ENCODE assay signal across 28 mouse cellular contexts in the genomic region with DNA sequence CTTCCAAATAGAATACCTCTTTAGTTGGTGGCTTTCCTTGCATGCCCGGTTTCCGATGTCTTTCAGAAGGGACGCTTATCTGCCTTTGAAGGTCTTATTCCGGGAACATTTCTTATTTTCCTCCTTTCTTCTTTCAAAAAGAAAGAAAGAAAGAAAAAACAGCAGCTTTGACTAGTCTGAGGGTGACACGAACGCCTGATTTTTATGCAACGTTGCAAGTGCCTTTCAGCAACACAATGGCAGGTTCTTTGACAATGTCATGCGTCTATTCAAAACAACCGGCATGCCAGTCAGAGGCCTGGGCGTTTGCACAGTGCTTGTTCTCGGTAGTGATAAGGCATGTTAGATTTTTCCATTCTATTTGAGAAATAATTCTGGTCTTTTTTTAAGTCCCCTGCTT. TPM values are rescaled to one million over a fixed set of nuclear protein-coding genes. Genes with fewer than 3 reads are reported as not detected.
DNase-seq lines count a peak whose midpoint lies in the region; ATAC-seq and TF ChIP-seq lines count a peak whose summit lies in the region.
"Had no signal": no experiment of that assay in that cellular context is flagged by ENCODE, and none has a peak within 500 bp of the region (broad histone marks: within the 10 kb centered on the region; RNA-seq: fewer than 3 reads in every experiment).

No protein-coding gene starts in this region.

- no peaks in the 10 kb centered on the region for H3K9me3 ChIP-seq in forebrain, embryonic 11.5 days (ENCODE audit: control insufficient read depth, low read length)
- no peaks in the 10 kb centered on the region for H3K9me3 ChIP-seq in forebrain, embryonic 10.5 days
- H3K9me3 ChIP-seq in midbrain, embryonic 11.5 days (ENCODE audit: control insufficient read depth, low read length): no peaks in the 10 kb centered on the region
- H3K9me3 ChIP-seq in midbrain, postnatal 0 days (ENCODE audit: low read length): no peaks in the 10 kb centered on the region
- no peaks in the 10 kb centered on the region for H3K9me3 ChIP-seq in forebrain, embryonic 16.5 days (ENCODE audit: control insufficient read depth, low read length)
- H3K9me3 ChIP-seq: embryonic facial prominence, embryonic 12.5 days; heart, embryonic 10.5 days; hindbrain, embryonic 13.5 days had no signal

- no peak for DNase-seq in forebrain, embryonic 11.5 days (ENCODE audit: low spot score)
- no peak for DNase-seq in forebrain, embryonic 10.5 days (ENCODE audit: extremely low spot score, low spot score)
- peak; percentile 89 for DNase-seq in midbrain, embryonic 11.5 days (ENCODE audit: low spot score, missing footprints)
- DNase-seq in midbrain, postnatal 0 days (ENCODE audit: low spot score): no peak
- peak; percentile 57 for DNase-seq in ZHBTc4 (ENCODE audit: low read depth, low spot score)
- DNase-seq in kidney, adult 18-20 months: no peak
- DNase-seq in kidney, postnatal 10 days: no peak
- DNase-seq: adrenal gland, adult 2 months; adrenal gland, postnatal 36 days; B cell, adult 2 months; cerebellum, adult 11 months; cerebellum, adult 8-10 months; cerebellum, postnatal 14 days; gastrocnemius, postnatal 36 days; heart, adult 18-20 months; heart, postnatal 14 days had no signal

- 23% methylated on average over 11 of the region's 11 CpGs for WGBS in forebrain, embryonic 11.5 days
- WGBS in forebrain, embryonic 10.5 days: 39% methylated on average over 11 of the region's 11 CpGs
- WGBS in midbrain, embryonic 11.5 days: 16% methylated on average over 11 of the region's 11 CpGs
- 26% methylated on average over 11 of the region's 11 CpGs for WGBS in midbrain, postnatal 0 days
- WGBS in forebrain, embryonic 16.5 days: 12% methylated on average over 11 of the region's 11 CpGs

- no peaks in the 10 kb centered on the region for H3K27me3 ChIP-seq in forebrain, embryonic 11.5 days (ENCODE audit: control insufficient read depth, insufficient read depth, low read length)
- H3K27me3 ChIP-seq in forebrain, embryonic 10.5 days (ENCODE audit: poor library complexity, severe bottlenecking): peaks cover 17% of the 10 kb centered on the region
- H3K27me3 ChIP-seq in midbrain, embryonic 11.5 days (ENCODE audit: control insufficient read depth, insufficient read depth, low read length): no peaks in the 10 kb centered on the region
- H3K27me3 ChIP-seq in midbrain, postnatal 0 days (ENCODE audit: insufficient read depth, low read length): no peaks in the 10 kb centered on the region
- no peaks in the 10 kb centered on the region for H3K27me3 ChIP-seq in forebrain, embryonic 16.5 days (replicated peaks; ENCODE audit: control insufficient read depth, insufficient read depth, low read length)
- H3K27me3 ChIP-seq: embryonic facial prominence, embryonic 12.5 days had no signal

- peaks cover 7% of the 10 kb centered on the region; the same call in 1 of the 2 replicates for H3K4me1 ChIP-seq in forebrain, embryonic 11.5 days (replicated peaks; ENCODE audit: control insufficient read depth, insufficient read depth, low read length)
- peaks cover 17% of the 10 kb centered on the region for H3K4me1 ChIP-seq in forebrain, embryonic 10.5 days
- peaks cover 4% of the 10 kb centered on the region; the same call in 1 of the 2 replicates for H3K4me1 ChIP-seq in midbrain, embryonic 11.5 days (ENCODE audit: control insufficient read depth, insufficient read depth, low read length)
- no peaks in the 10 kb centered on the region for H3K4me1 ChIP-seq in midbrain, postnatal 0 days (ENCODE audit: insufficient read depth, low read length)
- peaks cover 2% of the 10 kb centered on the region; the same call in 1 of the 2 replicates for H3K4me1 ChIP-seq in forebrain, embryonic 16.5 days (replicated peaks; ENCODE audit: control insufficient read depth, insufficient read depth, low read length)
- H3K4me1 ChIP-seq: embryonic facial prominence, embryonic 12.5 days; heart, embryonic 10.5 days had no signal

- H3K36me3 ChIP-seq in forebrain, embryonic 11.5 days (ENCODE audit: control insufficient read depth, insufficient read depth, low read length): no peaks in the 10 kb centered on the region
- H3K36me3 ChIP-seq in forebrain, embryonic 10.5 days (replicated peaks): no peaks in the 10 kb centered on the region
- H3K36me3 ChIP-seq in midbrain, embryonic 11.5 days (ENCODE audit: control insufficient read depth, insufficient read depth, low read length): no peaks in the 10 kb centered on the region
- no peaks in the 10 kb centered on the region for H3K36me3 ChIP-seq in midbrain, postnatal 0 days (ENCODE audit: insufficient read depth, low read length)
- H3K36me3 ChIP-seq in forebrain, embryonic 16.5 days (ENCODE audit: control insufficient read depth, insufficient read depth): no peaks in the 10 kb centered on the region
- H3K36me3 ChIP-seq: embryonic facial prominence, embryonic 12.5 days; heart, embryonic 10.5 days; hindbrain, embryonic 13.5 days had no signal

- H3K4me3 ChIP-seq in forebrain, embryonic 11.5 days (ENCODE audit: low read depth, low read length): no peak overlapping the region
- no peak overlapping the region for H3K4me3 ChIP-seq in forebrain, embryonic 10.5 days
- no peak overlapping the region for H3K4me3 ChIP-seq in midbrain, embryonic 11.5 days (ENCODE audit: low read depth, low read length)
- H3K4me3 ChIP-seq in midbrain, postnatal 0 days (ENCODE audit: low read depth, low read length): no peak overlapping the region
- H3K4me3 ChIP-seq in forebrain, embryonic 16.5 days (replicated peaks; ENCODE audit: low read length): no peak overlapping the region
- H3K4me3 ChIP-seq: embryonic facial prominence, embryonic 12.5 days; heart, embryonic 10.5 days; hindbrain, embryonic 13.5 days had no signal

- H3K4me2 ChIP-seq in forebrain, embryonic 11.5 days (ENCODE audit: low read depth, low read length, severe bottlenecking): peak overlapping the region; percentile 21; the same call in 1 of the 2 replicates
- no peak overlapping the region; the same call in 1 of the 2 replicates for H3K4me2 ChIP-seq in midbrain, embryonic 11.5 days
- H3K4me2 ChIP-seq in midbrain, postnatal 0 days (ENCODE audit: low read depth, low read length, poor library complexity, severe bottlenecking): no peak overlapping the region
- no peak overlapping the region for H3K4me2 ChIP-seq in forebrain, embryonic 16.5 days (ENCODE audit: low read length)
- H3K4me2 ChIP-seq: embryonic facial prominence, embryonic 12.5 days; hindbrain, embryonic 13.5 days had no signal

- no peak overlapping the region for H3K9ac ChIP-seq in forebrain, embryonic 11.5 days (ENCODE audit: low read length)
- H3K9ac ChIP-seq in midbrain, embryonic 11.5 days (ENCODE audit: low read length): no peak overlapping the region
- H3K9ac ChIP-seq in midbrain, postnatal 0 days (replicated peaks; ENCODE audit: low read length, poor library complexity, severe bottlenecking): no peak overlapping the region
- H3K9ac ChIP-seq in forebrain, embryonic 16.5 days (replicated peaks; ENCODE audit: low read depth, low read length): no peak overlapping the region
- H3K9ac ChIP-seq: embryonic facial prominence, embryonic 12.5 days; hindbrain, embryonic 13.5 days had no signal

- no peak overlapping the region for H3K27ac ChIP-seq in forebrain, embryonic 11.5 days (ENCODE audit: low read depth, low read length)
- H3K27ac ChIP-seq in forebrain, embryonic 10.5 days: no peak overlapping the region
- no peak overlapping the region for H3K27ac ChIP-seq in midbrain, embryonic 11.5 days (ENCODE audit: low read depth, low read length)
- no peak overlapping the region for H3K27ac ChIP-seq in midbrain, postnatal 0 days (ENCODE audit: low read depth, low read length)
- no peak overlapping the region for H3K27ac ChIP-seq in forebrain, embryonic 16.5 days (ENCODE audit: low read length)
- H3K27ac ChIP-seq: embryonic facial prominence, embryonic 12.5 days; heart, embryonic 10.5 days; hindbrain, embryonic 13.5 days; hindbrain, postnatal 0 days had no signal

- TF ChIP-seq CTCF in midbrain, postnatal 0 days (IDR thresholded peaks at IDR 0.05): no peak

- no peak for ATAC-seq in forebrain, embryonic 11.5 days (replicated peaks; ENCODE audit: low FRiP score)
- ATAC-seq in midbrain, embryonic 11.5 days (ENCODE audit: low FRiP score): no peak
- ATAC-seq in midbrain, postnatal 0 days (ENCODE audit: low FRiP score): no peak
- 0 out of 2 replicates have a peak, but pooled peaks have one; percentile 55 for ATAC-seq in forebrain, embryonic 16.5 days
- ATAC-seq: CD4-positive, CD25-positive, alpha-beta regulatory T cell, adult 4 months; hindbrain, postnatal 0 days had no signal

RNA-seq across cellular contexts. Expression of a gene that starts 19.7 kb away (rescaled TPM):
- not detected in 2 replicates for polyA plus RNA-seq in forebrain, embryonic 11.5 days (2014; fragmentation: Nextera tagmentation; extraction: Ambion mirVana)
- polyA plus RNA-seq in forebrain, embryonic 10.5 days (2016; fragmentation: Nextera tagmentation; extraction: Ambion mirVana): not detected in 2 replicates
- not detected in 2 replicates for polyA plus RNA-seq in midbrain, embryonic 11.5 days (2014; fragmentation: Nextera tagmentation; extraction: Ambion mirVana)
- total RNA-seq in midbrain, postnatal 0 days (2014; rRNA removed): not detected in 2 replicates
- polyA plus RNA-seq in midbrain, postnatal 0 days (2015; fragmentation: Nextera tagmentation; extraction: Ambion mirVana): not detected in 2 replicates
- not detected in 2 replicates for polyA plus RNA-seq in forebrain, embryonic 16.5 days (2015; fragmentation: Nextera tagmentation; extraction: Ambion mirVana)
- total RNA-seq: adrenal gland, adult 2 months; adrenal gland, postnatal 36 days; common myeloid progenitor, adult 5-6 weeks; gastrocnemius, adult 8-10 months; gastrocnemius, postnatal 36 days; heart, adult 18-20 months; heart, postnatal 14 days; hematopoietic stem cell, adult 5-6 weeks; hindbrain, postnatal 0 days; MEL had no signal
- polyA plus RNA-seq: adrenal gland, adult 2 months; CD4-positive, CD25-positive, alpha-beta regulatory T cell, adult 4 months; embryonic facial prominence, embryonic 12.5 days; heart, embryonic 10.5 days; heart, embryonic 14.5 days; hindbrain, embryonic 13.5 days; hindbrain, postnatal 0 days; intestine, embryonic 14.5 days had no signal

Comparison
In these comparisons a context has a peak if more than half of its experiments do, and no peak if none do; other contexts are left out.
1. DNase-seq: peak in midbrain, embryonic 11.5 days (single experiment) and ZHBTc4 (single experiment); none in forebrain, embryonic 11.5 days (single experiment), forebrain, embryonic 10.5 days (single experiment), midbrain, postnatal 0 days (single experiment), kidney, adult 18-20 months (single experiment) and kidney, postnatal 10 days (single experiment).